Comparison of ENCODE assay signal across 1 mouse cellular context in the genomic region with DNA sequence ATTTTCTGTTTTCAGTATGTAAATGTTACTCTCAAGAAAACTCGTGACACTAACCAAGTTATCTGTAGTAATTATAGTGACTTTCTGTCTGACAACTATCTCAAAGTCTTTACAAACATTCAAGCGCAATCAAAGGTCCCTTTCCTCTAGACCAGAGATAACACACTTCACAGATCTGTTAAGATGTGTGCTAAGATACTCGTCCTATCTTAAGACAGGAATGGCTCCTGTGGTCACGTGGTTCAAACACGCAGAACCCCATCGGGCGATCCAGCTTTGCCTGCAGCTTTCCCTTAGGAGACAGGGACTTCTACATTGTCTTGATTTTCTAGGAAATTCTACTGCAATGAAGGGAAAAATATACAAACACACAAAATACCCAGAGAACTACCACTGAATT.
TF ChIP-seq lines count a peak whose summit lies in the region.

No protein-coding gene starts in this region.

TF ChIP-seq in MEL, 35 proteins besides CTCF, POLR2A, EP300 and RAD21 (continued from another document):
- TF ChIP-seq RCOR1 (IDR thresholded peaks at IDR 0.05; ENCODE audit: low read depth, low read length): peak; percentile 54; the same call in 1 of the 2 replicates
- TF ChIP-seq NRF1 (IDR thresholded peaks at IDR 0.05; ENCODE audit: insufficient read depth, low read depth, low read length, poor library complexity, severe bottlenecking): no peak
- peak; percentile 64 for TF ChIP-seq USF1 (IDR thresholded peaks at IDR 0.05; ENCODE audit: low read depth, low read length)
